Mouse (Mus musculus) monocyte, adult 5-6 weeks (primary cell): ENCODE results near the gene B3galnt1. TPM values are rescaled to one million over a fixed set of nuclear protein-coding genes. Genes with fewer than 3 reads are reported as not detected.
A peak's percentile ranks its signal among the peaks of the same experiment; 100 is the strongest.
"Not testable (repeated sequence)": the region's sequence is repeated elsewhere in the genome, so short reads cannot be mapped to it uniquely, and the experiment has no call there.

Experiments used
- ATAC-seq: fragments of 153-309, 156-312 bp; replicated peaks from 2 replicates; pipeline ENCODE4 v1.8.0; 2017; ENCODE audit warnings: mild to moderate bottlenecking; ENCODE audit not compliant: low TSS enrichment, insufficient number of reproducible peaks, severe bottlenecking, poor library complexity, low FRiP score
- total RNA-seq: library from RNA; stranded (forward); fragments of 200-1000, 200-491, 200-594 nt; gene quantifications from 3 replicates; pipeline ENCODE4 v1.2.3, GENCODE M21; 2017

B3galnt1 gene
- total RNA-seq, 1 experiment from 2014 or later, result 0.38 TPM

DNA sequence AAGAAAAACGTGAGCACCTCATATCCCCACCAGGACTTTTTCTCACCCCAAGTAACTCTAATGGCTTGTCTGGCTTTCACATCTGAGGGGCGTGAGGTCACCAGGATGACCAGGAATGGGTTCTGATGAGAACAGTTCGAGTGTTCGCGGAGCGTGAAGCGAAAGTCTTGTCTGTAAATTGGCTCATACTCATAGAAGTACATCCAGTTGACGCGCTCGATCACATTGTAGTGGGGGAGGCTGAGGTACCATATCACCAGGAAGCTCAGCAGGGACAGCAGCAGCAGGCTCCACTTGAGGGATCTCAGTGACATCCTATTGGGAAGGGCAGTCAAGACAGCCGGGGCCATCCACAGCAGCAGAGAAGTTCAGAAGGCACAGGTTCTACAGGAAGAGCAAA, 23.2 kb downstream of the B3galnt1 start:
- no peak for ATAC-seq

DNA sequence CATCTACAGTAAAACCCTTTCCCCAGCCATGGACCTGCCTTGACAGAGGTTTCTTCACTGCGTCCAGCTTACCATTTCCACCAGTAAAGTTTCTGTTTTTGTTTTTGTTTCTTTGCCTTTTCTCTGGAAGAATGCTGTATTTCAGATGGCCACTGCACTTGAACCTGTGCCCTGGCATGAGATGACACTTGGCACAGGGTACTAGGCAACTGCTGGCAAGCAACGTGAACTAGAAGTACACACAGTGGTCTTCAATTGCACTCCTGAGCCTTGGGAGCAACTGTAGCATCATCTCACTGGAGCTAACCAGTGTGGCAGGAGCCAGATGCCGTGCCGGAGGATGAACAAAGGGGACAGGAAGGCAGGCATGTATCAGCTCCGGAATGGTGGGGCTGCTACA, 26.2 kb downstream of the B3galnt1 start:
- no peak for ATAC-seq

DNA sequence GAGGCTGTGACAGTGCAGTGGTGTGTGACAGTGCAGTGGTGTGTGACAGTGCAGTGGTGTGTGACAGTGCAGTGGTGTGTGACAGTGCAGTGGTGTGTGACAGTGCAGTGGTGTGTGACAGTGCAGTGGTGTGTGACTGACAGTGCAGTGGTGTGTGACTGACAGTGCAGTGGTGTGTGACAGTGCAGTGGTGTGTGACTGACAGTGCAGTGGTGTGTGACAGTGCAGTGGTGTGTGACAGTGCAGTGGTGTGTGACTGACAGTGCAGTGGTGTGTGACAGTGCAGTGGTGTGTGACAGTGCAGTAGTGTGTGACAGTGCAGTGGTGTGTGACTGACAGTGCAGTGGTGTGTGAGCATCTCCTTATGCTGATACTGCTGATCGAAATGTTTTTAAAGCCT, 33.2 kb downstream of the B3galnt1 start:
- ATAC-seq, result not testable (repeated sequence)

DNA sequence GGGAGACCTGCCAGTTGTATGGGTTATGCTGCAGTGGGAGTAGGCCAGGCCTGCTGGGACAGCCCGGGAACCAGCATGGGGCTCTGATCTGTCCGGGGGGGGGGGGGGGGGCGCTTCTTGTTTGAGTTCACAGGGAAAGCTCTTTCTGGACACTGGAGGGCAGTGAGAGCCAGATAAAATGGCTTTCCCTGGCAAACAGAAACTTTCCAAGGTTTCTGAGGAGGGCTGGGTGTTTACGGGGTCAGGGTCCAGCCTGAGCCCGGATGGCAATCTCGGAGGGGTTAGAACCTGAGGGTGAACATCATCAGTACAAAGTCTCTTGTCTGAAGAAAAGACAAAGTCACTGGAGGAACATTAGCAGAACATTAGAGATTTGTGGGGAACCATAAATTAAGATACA, 35.4 kb downstream of the B3galnt1 start:
- ATAC-seq, result no peak

DNA sequence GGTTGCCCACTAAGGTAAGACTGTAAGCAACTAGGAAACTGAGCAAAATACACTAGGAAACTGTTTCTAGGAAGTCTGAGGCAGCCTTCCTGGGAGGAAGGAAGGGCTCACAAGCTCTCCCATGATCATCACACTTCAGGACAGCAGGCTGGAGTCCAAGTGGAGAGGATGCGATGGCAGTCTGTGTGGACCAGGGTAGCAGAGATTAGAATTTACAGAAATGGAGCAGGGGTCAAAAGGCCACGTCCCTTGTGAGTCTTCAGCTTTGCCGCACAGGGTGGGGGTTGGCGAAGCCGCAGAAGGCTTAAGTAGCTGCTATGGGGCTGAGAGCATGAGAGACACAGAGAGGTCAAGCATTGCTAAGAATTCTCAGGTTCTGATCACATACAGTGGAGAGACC, 37.1 kb downstream of the B3galnt1 start:
- ATAC-seq, result no peak

DNA sequence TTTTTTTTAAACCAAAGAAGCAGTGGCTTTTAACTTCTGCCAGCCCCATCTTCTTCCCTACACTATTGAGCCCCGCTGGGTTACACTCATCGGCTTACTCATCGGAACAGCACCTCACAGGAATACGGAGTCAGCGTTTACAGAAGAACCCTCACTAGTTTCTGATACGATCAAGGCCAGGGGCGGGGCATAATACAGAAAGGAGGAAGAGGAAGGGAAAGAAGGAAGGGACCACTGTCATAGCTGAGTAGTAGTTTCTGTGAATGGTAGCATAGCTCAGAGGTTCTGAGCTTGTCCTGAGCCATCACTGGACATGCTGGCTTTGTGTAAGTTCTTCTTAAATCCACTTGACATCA, 38.8 kb downstream of the B3galnt1 start:
- 0 out of 2 replicates have a peak, but pooled peaks have one; percentile 31 for ATAC-seq

DNA sequence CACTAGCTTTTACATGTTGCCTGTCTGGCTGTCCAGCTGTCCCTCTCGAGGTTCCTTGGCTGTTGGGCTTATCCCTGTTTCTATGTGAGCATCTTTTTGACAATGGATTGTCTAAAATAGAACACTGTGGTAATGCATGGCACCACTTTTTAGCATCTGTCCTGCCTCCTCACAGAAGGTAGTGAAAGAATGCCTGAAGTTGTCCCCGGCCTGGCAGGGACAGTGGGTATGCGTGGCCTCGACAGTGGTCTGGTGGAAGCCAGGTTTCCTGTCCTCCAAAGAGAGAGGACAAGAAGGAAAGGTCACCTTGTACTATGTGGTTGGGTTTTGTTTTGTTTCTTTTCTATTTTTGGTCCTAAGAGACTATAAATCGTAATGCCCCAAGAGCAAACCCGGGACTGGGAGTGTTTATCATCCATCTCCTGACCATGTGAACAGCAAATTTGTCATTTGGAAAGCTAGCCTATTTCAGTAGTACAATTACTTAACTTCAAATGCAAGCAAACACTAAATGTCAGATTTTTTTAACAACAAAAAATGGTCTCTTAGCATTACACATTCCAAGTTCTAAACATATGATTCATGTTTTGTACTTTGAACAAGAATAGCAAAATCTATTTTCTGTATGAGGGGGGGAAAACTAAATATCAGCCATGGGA, 39.3 kb downstream of the B3galnt1 start:
- no peak for ATAC-seq

DNA sequence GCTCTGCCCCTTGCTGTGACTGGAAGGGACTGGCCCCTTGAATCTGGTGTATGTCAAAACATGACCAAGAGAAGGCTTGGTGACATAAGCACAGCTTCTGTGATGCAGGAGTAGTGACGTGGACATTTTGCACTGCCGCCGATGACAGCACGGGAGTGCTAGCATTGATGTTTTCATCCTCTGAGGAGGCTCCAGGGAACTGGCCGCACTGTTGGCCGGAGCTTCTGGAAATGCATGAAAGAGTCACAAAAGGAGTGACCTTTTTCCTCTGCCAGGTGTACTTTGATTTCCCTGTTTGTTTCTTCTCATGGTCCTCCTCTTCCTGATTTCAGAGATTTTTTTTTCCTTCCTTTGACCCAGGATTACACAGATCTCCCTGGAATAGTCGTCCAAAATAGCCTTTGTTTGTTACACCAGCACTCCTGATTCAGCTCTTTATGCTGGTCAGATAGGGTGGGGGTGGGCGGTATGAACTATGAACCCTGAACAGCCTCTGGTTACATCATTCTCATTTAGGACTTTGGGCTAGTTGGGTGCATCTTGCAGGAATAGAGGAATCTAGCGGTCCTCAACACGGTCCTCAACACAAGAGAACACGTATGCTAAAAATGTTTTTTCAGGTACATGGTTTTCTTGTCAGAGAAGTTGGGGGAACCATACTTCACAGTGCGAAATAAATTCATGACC, 42.5 kb downstream of the B3galnt1 start:
- no peak for ATAC-seq

DNA sequence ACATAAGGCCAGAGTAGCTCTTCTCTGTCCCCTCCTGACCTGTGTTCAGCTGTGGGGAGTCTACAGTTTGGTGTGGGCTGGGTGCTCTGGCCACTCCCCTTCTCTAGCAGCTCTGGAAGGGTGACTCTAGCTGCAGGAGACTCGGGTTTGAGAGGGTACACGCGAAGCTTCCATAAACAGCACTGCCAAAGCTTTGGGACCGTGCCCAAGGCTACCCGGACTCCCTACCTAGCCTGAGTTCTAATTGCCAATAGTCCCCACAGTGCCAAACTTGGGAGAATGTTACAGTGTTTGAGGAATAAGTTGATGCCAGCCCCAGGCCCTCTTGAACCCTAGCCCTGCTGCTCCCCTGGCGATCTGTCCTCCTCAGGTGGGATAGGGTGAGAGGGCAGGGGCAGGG, 43.2 kb downstream of the B3galnt1 start:
- no peak for ATAC-seq

DNA sequence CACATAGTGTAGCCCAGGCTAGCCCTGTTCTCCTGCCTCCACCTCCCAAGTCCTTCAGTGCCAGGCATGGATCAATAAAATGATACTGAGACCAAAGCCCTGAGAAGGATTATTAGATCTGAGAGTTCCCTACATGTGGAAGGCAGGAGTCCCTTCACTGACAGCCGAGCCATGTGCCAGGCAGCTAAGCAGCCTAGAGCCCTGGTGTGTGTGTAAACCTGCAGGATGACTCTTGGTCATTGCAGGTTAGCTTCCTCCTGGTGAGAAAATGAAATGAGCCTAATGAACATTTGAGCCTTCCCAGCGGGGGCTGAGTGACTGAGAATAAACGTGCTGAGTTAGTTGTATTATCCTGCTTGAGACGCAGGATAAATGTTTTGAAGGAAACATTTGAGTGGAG, 49.2 kb downstream of the B3galnt1 start:
- no peak for ATAC-seq

DNA sequence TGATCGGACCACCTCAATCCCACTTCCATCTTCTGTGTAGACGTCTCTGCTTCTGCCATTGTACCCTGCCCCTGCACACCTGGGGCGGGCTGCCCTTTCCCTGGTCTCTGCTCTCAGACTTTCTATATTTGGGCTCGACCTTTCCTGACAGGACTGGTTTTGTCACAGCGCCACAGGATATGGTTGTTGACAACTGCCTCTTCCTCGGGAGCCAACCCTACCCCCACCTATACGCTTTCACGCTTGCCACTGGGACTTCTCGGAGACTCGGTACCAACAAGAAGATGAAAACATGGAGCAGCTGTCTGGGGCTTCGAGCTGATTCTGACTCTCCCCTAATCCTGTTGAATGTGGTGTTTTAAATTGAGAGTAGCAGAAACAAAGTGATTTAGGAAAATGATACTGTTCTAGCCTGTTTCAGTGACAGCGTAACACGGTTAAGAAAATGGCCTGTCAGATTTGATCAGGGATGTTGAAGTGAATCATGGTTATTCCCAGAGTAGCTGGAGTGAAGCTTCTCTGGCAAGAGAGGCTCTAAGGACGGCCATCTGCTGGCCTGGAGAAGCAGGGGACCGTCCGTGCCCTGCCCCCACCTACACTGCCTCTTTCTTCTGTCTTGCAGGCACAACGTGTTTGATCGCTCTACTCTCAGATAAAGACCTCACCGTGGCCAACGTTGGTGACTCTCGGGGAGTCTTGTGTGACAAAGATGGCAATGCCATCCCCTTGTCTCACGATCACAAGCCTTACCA, 49.9 kb downstream of the B3galnt1 start:
- no peak for ATAC-seq

DNA sequence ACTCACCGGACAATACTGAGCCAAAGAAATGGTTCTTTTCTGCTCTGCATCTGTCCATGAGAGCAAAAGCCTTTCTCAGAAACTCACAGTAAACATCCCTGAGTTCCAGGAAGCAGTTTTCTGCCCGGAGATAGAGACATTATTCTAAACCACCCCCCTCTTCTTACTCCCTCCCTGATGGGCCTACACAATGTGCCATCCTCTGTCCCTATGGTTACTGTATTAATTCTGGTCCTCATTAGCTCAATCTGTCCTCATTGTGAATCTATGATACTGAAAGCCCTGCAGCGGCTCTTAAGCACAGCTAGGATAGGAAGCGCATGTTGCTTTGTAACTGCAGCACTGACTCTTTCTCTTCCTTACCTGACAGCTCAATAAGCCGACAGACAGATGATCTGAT, 53.7 kb downstream of the B3galnt1 start:
- ATAC-seq, result no peak

DNA sequence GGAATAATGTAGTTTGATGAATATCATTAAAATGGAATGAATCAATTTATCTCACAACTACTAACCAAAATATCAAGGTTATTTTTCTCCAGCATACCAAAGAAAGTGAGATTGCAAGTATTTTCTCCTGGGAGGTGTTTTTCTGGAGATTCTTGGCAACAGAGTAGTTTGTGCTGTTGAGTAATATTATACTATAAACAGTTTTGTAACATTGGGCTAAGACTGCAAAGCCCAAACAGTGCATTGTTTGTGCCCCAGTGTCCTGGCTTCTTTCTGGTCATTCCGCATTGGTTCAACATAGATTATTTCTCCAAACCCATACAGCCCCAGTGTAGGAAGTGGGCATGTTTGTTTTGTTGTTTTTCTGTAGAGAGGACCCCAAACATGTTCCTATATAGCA, 55.0 kb downstream of the B3galnt1 start:
- ATAC-seq, result no peak

DNA sequence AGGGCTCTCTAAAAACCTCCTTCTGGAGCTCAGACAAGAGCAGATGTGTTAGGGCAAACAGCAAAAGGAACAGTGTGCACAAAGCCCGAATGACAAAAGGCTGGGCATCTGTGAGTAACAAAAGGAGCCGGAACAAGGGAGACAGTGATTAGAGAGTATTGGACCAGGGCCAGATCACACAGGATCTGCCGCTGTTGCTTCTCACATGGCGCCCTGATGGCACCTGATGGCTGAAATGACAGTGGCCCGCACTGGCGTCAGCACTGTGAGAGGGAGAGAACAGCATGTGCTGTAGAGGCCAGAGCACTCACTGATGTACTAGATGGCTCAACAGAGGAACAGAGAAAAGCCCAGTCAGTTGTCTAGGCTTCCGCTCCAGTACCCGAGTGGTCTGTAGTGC, 55.8 kb downstream of the B3galnt1 start:
- ATAC-seq, result no peak

DNA sequence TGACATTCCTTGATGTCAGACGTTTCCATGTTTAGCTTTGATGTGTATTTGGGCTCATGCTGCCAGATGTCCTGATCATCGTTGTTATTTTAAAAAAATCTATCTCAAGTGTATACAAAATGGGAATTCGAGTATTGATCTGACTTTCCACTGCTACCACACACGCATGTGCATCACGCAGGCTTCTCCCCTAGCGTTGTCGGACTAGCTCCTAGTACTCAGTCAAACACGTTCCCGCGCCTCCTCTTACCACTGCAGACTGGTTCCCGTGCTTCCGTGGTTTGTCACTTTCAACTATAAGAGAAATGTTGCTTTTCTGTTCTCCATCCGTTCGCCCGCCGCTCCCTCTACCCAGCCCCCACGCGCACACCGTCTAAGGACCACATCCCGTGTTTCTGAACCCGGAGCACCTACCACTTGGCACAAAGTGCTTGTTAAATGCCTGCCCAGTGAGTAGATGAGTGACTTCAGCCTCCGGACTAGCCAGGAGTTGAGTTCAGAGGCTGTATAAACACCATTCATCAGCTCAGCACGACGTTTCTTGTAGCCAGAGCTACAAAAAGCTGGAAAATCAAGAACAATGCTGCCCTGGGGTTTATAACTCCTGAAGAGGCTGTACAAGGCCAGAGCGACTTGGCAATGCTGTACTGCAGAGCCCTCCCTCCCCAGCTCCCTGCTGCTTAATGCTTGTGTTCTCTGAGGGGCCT, 62.7 kb downstream of the B3galnt1 start:
- ATAC-seq, result no peak

DNA sequence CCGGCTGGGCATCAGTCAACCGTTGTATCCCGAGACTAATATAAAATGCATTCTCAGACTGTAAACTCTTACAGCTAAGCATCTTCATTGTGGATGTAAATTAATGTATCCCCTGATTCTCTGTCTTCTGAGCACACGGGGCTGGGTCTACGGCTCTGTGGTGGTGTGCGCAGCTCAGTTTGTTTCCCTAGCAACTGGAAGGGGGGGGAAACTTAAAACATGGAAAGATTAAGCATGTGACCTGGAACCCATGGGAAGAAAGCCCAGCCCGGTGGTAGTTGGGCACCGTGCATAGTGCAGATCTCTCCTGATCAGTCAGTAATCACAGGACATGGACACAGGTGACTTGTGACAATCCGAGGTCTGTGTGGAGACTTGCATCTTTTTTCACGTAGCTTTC, 63.3 kb downstream of the B3galnt1 start:
- ATAC-seq, result no peak

DNA sequence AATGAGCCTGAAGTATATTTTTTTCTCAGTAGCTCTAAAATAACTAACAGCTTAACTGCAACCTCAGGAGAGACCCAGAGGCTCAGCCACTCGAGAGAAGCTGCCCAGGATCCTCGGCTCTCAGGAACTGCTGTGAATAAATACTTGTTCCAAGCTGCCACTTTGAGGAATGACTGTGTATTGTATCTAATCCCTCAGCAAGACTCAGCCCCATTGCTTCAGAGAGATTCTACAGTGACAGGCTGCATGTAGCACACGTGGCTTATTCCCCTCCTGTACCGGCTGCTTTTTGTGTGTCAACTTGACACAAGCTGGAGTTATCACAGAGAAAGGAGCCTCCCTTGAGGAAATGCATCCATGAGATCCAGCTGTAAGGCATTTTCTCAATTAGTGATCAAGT, 66.1 kb downstream of the B3galnt1 start:
- no peak for ATAC-seq

DNA sequence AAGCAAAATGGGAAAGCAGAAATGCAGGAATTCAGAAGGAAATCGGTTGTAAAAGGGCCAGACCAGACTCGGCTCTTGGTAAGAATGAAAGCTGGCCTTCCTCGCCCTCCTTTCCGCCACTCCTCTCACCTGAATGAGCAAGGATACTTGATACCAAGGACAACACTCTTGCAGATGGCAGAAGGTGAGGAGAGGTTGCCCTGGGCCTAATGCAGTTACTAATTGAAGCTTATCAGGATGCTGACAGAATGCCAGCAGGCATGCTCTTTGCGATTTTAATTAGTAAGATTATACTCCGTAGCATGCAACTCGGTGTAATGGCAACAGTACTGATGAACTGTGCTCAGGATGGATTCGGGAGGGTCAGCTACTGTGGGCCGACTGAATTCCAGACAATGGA, 67.2 kb downstream of the B3galnt1 start:
- ATAC-seq, result no peak

DNA sequence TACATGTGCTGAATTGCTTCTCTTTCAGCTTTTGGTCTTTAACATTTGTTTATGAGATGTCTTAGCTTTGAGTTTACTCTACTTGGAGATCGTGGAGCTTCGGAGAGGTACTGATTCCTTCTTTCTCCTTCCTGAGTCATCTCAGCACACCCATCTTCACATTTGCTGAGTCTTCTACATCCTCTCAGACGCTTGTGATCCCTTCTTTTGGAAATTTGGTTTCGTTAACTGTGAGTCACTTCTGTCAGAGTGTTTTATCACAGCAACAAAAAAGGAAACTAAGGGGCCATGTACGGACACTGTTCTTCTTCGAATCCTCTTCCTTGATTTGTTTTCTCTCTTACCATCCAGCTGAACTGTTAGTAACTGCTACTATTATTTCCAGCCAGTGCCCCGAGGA, 69.2 kb downstream of the B3galnt1 start:
- ATAC-seq, result no peak
